Mouse (Mus musculus) embryo, embryonic 11.5 days (tissue): ENCODE results near the gene Smim13.

Experiments
- DNase-seq: peaks from one replicate; pipeline ENCODE4 v3.0.0-alpha.2; 2012; ENCODE audit warnings: low read depth, low spot score

The Smim13 gene

GRCm38 (mm10) chr13:41285448-41285847 lies 35.8 kb downstream of the Smim13 start:
- DNase-seq: no peak

GRCm38 (mm10) chr13:41286285-41286684 lies 36.6 kb downstream of the Smim13 start:
- no peak for DNase-seq

- no peak for DNase-seq
Observed at GRCm38 (mm10) chr13:41291466-41291974, 41.9 kb downstream of the Smim13 start.

- DNase-seq: no peak
Observed at GRCm38 (mm10) chr13:41293595-41293994, 44.0 kb downstream of the Smim13 start.

- DNase-seq: no peak
Observed at GRCm38 (mm10) chr13:41295886-41296285, 46.2 kb downstream of the Smim13 start.

- no peak for DNase-seq
Observed at GRCm38 (mm10) chr13:41296396-41296795, 46.8 kb downstream of the Smim13 start.

GRCm38 (mm10) chr13:41298533-41298932 lies 48.9 kb downstream of the Smim13 start:
- DNase-seq: no peak

- DNase-seq: no peak
Observed at GRCm38 (mm10) chr13:41298996-41299395, 49.4 kb downstream of the Smim13 start.

GRCm38 (mm10) chr13:41300037-41300436 lies 50.4 kb downstream of the Smim13 start:
- no peak for DNase-seq

- peak; percentile 46 for DNase-seq
Observed at GRCm38 (mm10) chr13:41302716-41303115, 53.1 kb downstream of the Smim13 start.

- no peak for DNase-seq
Observed at GRCm38 (mm10) chr13:41320749-41321148, 71.1 kb downstream of the Smim13 start.

GRCm38 (mm10) chr13:41321433-41321832 lies 71.8 kb downstream of the Smim13 start:
- no peak for DNase-seq

- DNase-seq: no peak
Observed at GRCm38 (mm10) chr13:41324631-41325030, 75.0 kb downstream of the Smim13 start.

GRCm38 (mm10) chr13:41325346-41325745 lies 75.7 kb downstream of the Smim13 start:
- DNase-seq: no peak

- no peak for DNase-seq
Observed at GRCm38 (mm10) chr13:41326134-41326533, 76.5 kb downstream of the Smim13 start.
